Mouse (Mus musculus) megakaryocyte, embryonic 14.5 days (primary cell): Measurements from ENCODE around the gene Cngb1.

Experiments used
- FLI1 ChIP-seq: IDR thresholded peaks from 2 replicates; pipeline ENCODE4 v1.6.1; 2012; ENCODE audit warnings: low read length, inconsistent platforms, mixed read lengths
- GATA1 ChIP-seq: IDR thresholded peaks from 3 replicates; pipeline ENCODE4 v1.6.1; 2012; ENCODE audit warnings: mixed read lengths, low read length, inconsistent platforms, borderline replicate concordance

DNA sequence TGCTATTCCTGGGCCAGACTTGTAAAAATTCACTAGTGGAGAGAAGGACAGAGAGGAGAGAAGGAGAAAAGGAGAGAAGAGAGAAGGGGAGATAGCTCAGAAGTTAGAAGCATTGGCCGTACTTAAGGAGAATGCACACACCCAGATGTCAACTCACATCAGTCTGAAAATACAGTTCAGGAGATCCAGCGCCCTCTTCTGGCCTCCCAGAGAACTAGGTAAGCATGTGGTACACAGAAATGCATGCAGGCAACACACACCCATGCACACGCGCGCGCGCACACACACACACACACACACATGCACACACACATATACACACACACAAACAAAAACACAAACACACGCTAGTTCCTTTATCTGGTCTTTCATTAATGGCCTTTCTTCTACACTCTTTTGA, 86.8 kb downstream of the Cngb1 start:
- no peak for TF ChIP-seq GATA1
- TF ChIP-seq FLI1: no peak
